Mouse (Mus musculus) frontal cortex, postnatal 36 days (tissue): ENCODE measurements around the gene Psenen.

ENCODE experiments used
- DNase-seq, 2 experiments: peaks; one replicate each; pipeline ENCODE4 v3.0.0; 2022; ENCODE audit warnings: low spot score in 2 of 2

Psenen gene

DNA sequence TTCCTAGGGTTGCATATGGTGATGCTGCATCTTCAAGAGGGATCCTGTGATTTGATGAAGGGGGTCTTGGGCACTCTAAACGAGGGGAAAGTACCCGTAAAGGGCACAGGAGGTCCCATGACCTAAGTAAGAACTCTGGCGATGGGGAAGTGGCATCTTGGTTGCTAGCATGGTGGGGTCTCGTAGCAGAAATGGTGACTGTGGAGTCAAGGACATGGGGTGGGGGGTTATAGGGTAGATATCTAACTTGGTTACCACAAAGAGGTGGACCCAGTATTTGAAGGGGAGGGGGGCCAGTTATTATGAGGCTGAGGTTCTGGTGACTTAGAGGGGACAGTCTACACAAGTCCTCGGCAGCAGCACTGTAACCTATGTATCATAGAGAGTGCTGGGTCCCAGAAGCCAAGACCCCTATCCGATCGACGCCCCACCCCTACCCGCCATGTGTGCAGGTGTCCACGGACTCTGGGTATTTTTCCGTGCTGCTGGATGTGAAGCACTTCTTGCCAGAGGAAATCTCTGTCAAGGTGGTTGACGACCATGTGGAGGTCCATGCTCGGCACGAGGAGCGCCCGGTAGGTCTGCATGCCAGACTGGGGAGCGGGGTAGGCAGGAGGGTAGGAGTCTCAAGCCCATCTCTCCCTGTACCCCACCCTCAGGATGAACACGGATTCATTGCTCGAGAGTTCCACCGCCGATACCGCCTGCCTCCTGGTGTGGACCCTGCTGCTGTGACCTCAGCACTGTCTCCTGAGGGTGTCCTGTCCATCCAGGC lies 9.4 kb downstream of the Psenen start:
- DNase-seq: no peak

- no peak for DNase-seq
These were observed 10.3 kb downstream of the Psenen start for GRCm38 (mm10) chr7:30553021-30553589.

GRCm38 (mm10) chr7:30552102-30553020 lies 11.1 kb downstream of the Psenen start, which contains the start of the genes Hspb6 and Proser3:
Hspb6 (plus strand) TSS chr7:30552178.
Proser3 (minus strand) TSS chr7:30552299.
- peak; percentile 94 to 98 for DNase-seq

GRCm38 (mm10) chr7:30551445-30552101 lies 11.9 kb downstream of the Psenen start:
- DNase-seq: no peak

DNA sequence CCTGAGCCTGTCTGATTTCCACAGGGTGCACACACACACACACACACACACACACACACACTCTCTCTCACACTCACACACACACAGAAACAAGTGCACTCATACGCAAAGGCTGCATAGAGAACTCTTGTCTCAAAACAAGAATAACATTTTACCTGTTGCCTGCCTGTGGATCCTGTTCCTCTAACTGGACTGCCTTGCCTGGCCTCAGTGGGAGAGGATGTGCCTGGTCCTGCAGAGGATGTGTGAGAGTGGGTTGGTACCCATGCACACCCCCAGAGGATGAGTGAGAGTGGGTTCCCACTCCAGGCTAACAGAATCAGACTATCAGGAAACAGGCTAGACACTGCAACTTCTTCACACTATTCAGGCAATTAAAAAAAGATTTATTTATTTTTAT lies 12.8 kb downstream of the Psenen start:
- DNase-seq: no peak

- no peak for DNase-seq
These were observed 13.5 kb downstream of the Psenen start for GRCm38 (mm10) chr7:30549880-30550279.

GRCm38 (mm10) chr7:30544327-30544726 lies 19.1 kb downstream of the Psenen start:
- DNase-seq: no peak

- no peak for DNase-seq
These were observed 22.9 kb downstream of the Psenen start for GRCm38 (mm10) chr7:30540572-30540971.

GRCm38 (mm10) chr7:30534633-30535577 lies 28.5 kb downstream of the Psenen start, which contains the start of gene Arhgap33:
Arhgap33 (minus strand) TSS chr7:30535060.
- peak; percentile 95 to 97 for DNase-seq

GRCm38 (mm10) chr7:30533941-30534632 lies 29.3 kb downstream of the Psenen start:
- DNase-seq: peak in 1 of 2 experiments; percentile 51

GRCm38 (mm10) chr7:30532931-30533330 lies 30.5 kb downstream of the Psenen start:
- DNase-seq: no peak

GRCm38 (mm10) chr7:30531291-30531815 lies 32.1 kb downstream of the Psenen start:
- peak; percentile 66 to 84 for DNase-seq

- no peak for DNase-seq
These were observed 36.4 kb downstream of the Psenen start for GRCm38 (mm10) chr7:30526981-30527380.

DNA sequence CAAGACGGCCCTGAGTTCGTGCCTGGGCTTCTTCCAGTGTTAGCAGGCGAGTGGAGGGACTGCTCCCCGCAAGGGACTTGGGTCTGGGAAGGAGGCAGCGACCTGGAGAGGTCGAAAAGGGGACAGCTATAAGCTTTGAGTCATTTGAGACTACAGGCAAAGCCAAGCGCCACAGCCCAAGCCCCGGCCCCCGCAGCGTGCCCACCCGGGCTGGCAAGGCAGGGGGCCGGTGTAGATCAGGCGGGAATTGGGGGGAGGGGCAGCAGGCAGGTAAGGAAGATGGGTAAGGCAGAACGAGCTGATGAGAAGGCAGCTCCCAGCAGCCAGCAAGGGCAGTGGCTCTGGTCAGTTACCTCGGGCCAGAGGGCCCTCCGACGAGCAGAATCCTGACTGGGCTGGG lies 37.0 kb downstream of the Psenen start:
- no peak for DNase-seq

DNA sequence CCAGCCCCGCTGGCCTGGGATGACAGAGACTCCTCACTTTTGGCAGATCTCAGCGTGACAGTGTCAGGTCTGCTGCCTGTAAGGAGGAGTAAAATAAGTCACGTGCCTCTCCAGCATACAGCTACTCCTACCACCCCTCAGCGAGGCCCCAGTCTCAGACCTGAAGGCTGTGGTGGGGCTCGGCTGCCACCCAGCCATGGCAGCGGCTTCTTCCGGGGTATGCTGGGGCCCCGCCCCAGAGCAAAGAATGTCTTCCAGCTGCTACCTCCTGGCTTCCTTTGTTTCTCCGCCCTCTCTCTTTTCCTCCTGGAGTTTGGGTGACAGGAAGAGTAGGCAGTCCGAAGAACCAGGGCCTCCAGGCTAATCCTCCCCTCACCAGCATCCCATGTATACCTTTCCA lies 37.5 kb downstream of the Psenen start:
- no peak for DNase-seq

GRCm38 (mm10) chr7:30524487-30524886 lies 38.9 kb downstream of the Psenen start:
- DNase-seq: no peak

GRCm38 (mm10) chr7:30522871-30523270 lies 40.6 kb downstream of the Psenen start:
- DNase-seq: no peak

- no peak for DNase-seq
These were observed 42.6 kb downstream of the Psenen start for GRCm38 (mm10) chr7:30520856-30521255.

- DNase-seq: no peak
These were observed 43.0 kb downstream of the Psenen start for GRCm38 (mm10) chr7:30520396-30520795.

- no peak for DNase-seq
These were observed 45.1 kb downstream of the Psenen start for GRCm38 (mm10) chr7:30518325-30518724.
